Mouse (Mus musculus) liver, embryonic 16.5 days (tissue): ENCODE results near the gene Il11. TPM values are rescaled to one million over a fixed set of nuclear protein-coding genes. Genes with fewer than 3 reads are reported as not detected.
"Not testable (repeated sequence)": the region's sequence is repeated elsewhere in the genome, so short reads cannot be mapped to it uniquely, and the experiment has no call there.

ENCODE experiments used
- ATAC-seq: fragments of 200-750 bp; cut with Nextera tagmentation; 2 replicates; pipeline ENCODE4 v1.8.0; 2017; ENCODE audit warnings: low read depth, mild to moderate bottlenecking, moderate number of reproducible peaks, moderate library complexity
- H3K27ac ChIP-seq: fragments of 300-500 bp; sonication (generic); 2 replicates; pipeline ENCODE4 v1.5.1; 2014; ENCODE audit warnings: mild to moderate bottlenecking, low read length
- H3K27me3 ChIP-seq: fragments of 300-500 bp; sonication (generic); 2 replicates; pipeline ENCODE4 v1.6.1; 2014; ENCODE audit warnings: low read depth, low read length, mixed read lengths; ENCODE audit not compliant: control insufficient read depth, insufficient read depth
- H3K36me3 ChIP-seq: fragments of 300-500 bp; sonication (generic); 2 replicates; pipeline ENCODE4 v1.6.1; 2014; ENCODE audit warnings: mild to moderate bottlenecking; ENCODE audit not compliant: control insufficient read depth, insufficient read depth
- H3K4me1 ChIP-seq: fragments of 300-500 bp; sonication (generic); 2 replicates; pipeline ENCODE4 v1.6.1; 2014; ENCODE audit warnings: low read depth, low read length, mixed read lengths; ENCODE audit not compliant: control insufficient read depth
- H3K4me2 ChIP-seq: fragments of 300-500 bp; sonication (generic); 2 replicates; pipeline ENCODE4 v1.6.1; 2014; ENCODE audit warnings: low read depth, low read length, mixed read lengths
- H3K4me3 ChIP-seq: fragments of 300-500 bp; sonication (generic); 2 replicates; pipeline ENCODE4 v1.5.1; 2014; ENCODE audit warnings: low read depth, mild to moderate bottlenecking, low read length
- H3K9ac ChIP-seq: fragments of 300-500 bp; sonication (generic); 2 replicates; pipeline ENCODE4 v1.6.1; 2014; ENCODE audit warnings: low read depth, low read length
- H3K9me3 ChIP-seq: fragments of 300-500 bp; sonication (generic); replicated peaks from 2 replicates; pipeline ENCODE4 v1.6.1; 2016; ENCODE audit warnings: low read length; ENCODE audit not compliant: control insufficient read depth
- WGBS: fragments of 180-500 bp; shearing (Covaris S2); extraction: QIAGEN DNeasy Blood & Tissue Kit; methylation state at CpG from one replicate; pipeline ENCODE4 v1.1.7; 2014; ENCODE audit not compliant: insufficient replicate concordance; 5-methylcytosine and 5-hydroxymethylcytosine counted together
- polyA plus RNA-seq: library from polyadenylated mRNA; unstranded; fragments of >200 nt; fragmentation: Nextera tagmentation; extraction: Ambion mirVana; gene quantifications from 2 replicates; pipeline ENCODE4 v1.2.1, GENCODE M21; 2015

Gene Il11
- polyA plus RNA-seq, 1 experiment from 2014 or later: not detected

DNA sequence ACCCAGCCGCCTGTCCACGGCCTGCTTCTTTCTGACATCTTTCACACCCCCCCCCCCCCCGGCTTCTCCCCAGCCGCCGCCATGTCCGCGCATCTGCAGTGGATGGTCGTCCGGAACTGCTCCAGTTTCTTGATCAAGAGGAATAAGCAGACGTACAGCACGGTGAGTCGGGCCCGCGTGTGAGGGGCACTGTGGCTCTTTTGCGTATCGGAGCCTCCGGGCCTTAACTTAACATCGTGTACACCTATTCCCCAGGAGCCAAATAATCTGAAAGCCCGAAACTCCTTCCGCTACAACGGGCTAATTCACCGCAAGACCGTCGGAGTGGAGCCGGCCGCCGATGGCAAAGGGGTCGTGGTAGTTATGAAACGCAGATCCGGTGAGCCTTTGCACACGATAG is 10.6 kb upstream of the Il11 start:
- peak; percentile 1 for ATAC-seq
- peak overlapping the region; percentile 81 for H3K4me3 ChIP-seq

DNA sequence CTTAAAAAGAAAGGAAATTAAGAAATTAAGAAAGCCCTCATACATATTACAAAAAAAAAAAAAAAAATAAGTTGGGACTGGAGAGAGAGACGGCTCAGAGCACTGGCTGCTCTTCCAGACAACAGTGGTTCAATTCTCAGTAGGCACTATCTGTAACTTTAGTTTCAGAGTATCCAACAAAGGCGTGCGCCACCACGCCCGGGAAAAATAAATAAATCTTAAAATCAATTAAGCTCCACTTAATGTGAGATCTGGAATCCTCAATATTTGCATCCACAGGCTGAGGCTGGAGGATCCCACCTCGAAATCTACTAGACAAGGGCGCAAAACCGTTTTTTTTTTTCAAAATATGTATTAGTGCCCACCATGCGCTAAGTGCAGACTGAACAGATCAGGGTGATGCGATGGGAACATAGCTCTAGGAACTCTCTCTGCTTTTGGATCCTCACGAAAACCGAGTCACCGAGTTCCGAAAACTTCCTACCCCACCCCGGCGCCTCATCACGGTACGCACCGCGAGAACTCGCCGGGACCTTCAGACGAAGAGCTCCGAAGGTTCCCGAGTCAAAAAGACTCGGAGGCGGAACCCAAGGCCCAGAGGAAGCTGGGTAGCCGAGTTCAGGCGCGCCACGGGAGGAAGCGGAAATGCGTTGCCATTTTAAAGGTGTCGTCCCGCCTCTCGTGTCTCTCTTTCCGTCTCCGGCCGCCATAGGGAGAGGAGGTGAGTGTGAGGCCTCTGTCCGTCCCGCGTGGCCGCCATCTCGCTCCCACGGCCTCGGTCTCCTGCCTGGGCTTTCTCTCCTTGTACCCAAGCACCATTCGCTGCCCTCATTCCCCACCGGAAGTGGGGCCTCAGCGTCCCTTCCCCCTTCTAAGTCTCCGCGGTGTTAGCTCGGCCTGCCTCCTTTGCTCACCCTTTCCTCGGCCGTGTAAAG is 9.9 kb upstream of the Il11 start, which contains the start of gene Rpl28:
Rpl28 (plus strand) TSS at position 597 of the 935 bp plus-strand sequence.
- WGBS: under 1% methylated on average over 54 of the region's 54 CpGs

More for the DNA sequence above, 10.6 kb upstream of the Il11 start:
- Histone ChIP-seq H3K4me1 (peaks cover 33% of the 10 kb centered on the region), H3K9ac (peak overlapping the region; percentile 81), H3K36me3 (peaks cover 29% of the 10 kb centered on the region), H3K27ac (peak overlapping the region; percentile 89), H3K4me2 (peak overlapping the region; percentile 84)
- H3K27me3 ChIP-seq, H3K9me3 ChIP-seq: not testable (repeated sequence)
- WGBS: 0% methylated on average over 31 of the region's 31 CpGs

DNA sequence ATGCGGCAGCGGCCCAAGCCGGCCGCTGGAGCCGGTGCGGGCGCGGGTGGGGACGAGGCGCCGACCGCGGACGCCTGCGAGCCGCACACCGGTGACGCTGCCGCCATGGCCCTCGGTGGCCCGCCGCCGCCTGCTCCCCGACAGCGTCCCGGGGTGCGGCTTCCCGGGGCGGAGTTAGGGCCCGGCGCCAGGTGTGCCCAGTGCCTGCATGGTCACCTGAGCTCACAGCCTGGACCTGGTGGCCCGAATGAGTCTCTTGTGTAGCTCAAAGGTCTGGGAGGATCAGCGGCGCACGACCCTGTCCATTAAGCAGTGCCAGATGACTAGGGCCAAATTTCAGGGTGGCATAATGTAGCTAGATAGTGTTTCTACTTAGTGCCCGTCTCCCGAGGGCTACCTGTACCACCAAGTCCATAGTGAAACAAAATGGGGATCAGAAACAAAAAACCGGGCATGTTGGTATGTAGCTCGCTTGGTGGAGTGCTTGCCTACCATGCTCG is 6.8 kb upstream of the Il11 start, which contains the start of gene Tmem238:
Tmem238 (minus strand) TSS at position 221 of the 500 bp plus-strand sequence.
- no peaks in the 10 kb centered on the region for H3K9me3 ChIP-seq
- peaks cover 2% of the 10 kb centered on the region for H3K36me3 ChIP-seq
- peak; percentile 42 for ATAC-seq
- peak within 1 kb of the TSS; percentile 81 for H3K9ac ChIP-seq
- peak within 1 kb of the TSS; percentile 99 for H3K4me2 ChIP-seq
- peak within 1 kb of the TSS; percentile 79 for H3K27ac ChIP-seq
- 6% methylated on average over 40 of the region's 40 CpGs for WGBS
- H3K27me3 ChIP-seq: no peaks in the 10 kb centered on the region
- H3K4me1 ChIP-seq: peaks cover 35% of the 10 kb centered on the region
- peak within 1 kb of the TSS; percentile 78 for H3K4me3 ChIP-seq

More for the DNA sequence above, 9.9 kb upstream of the Il11 start, which contains the start of gene Rpl28:
- Histone ChIP-seq H3K4me2 (peak within 1 kb of the TSS; percentile 84), H3K4me1 (peaks cover 36% of the 10 kb centered on the region), H3K4me3 (peak within 1 kb of the TSS; percentile 81), H3K9ac (peak within 1 kb of the TSS; percentile 81), H3K36me3 (peaks cover 29% of the 10 kb centered on the region), H3K9me3 (no peaks in the 10 kb centered on the region), H3K27me3 (no peaks in the 10 kb centered on the region), H3K27ac (peak within 1 kb of the TSS; percentile 89)
- ATAC-seq: peak; percentile 90

DNA sequence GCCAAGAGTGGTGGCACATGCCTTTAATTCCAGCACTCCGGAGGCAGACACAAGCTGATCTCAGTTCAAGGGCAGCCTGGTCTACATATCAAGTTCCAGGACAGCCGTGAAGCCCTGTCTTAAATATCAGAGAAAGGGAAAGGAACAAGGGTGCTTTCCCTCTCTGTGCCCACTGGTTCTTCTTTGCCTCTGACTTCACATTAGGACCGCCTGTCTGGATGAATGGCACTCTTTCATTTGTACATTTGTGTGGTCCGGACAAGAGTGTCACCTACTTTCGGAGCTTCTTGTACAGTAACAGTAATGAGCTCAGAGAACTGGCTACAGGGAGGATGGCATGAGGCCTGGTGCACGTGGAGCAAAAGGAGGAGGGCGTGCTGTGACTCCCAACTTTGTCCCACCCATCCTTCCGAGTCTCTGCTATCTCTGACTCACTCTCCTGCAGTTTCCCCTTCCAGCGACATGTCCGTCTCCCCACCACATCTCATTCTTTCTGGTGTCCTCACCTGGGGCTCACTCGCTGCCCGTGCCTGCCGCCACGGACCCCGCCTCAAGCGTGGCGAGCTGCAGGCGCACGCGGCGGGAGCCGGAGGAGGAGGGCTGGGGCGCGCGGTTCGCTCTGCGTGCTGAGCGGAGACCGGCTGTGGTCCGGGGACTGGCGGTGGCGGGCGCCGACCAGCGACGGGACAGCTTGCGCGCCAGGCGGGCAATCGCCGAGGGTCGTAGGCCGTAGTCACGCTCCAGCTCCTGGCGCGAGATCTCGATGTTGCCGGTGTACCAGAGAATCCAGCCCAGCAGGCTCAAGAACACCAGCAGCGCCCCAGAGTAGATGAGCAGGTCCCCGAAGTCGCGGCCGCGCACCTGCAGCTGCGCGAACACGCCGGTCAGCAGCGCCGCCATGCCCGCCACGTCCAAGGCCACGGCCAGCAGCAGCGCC is 6.1 kb upstream of the Il11 start:
- peaks cover 34% of the 10 kb centered on the region for H3K4me1 ChIP-seq
- H3K36me3 ChIP-seq: no peaks in the 10 kb centered on the region; the same call in 1 of the 2 replicates
- peak overlapping the region; percentile 78 for H3K4me3 ChIP-seq
- ATAC-seq: peak; percentile 28
- H3K27ac ChIP-seq: peak overlapping the region; percentile 79
- H3K9ac ChIP-seq: peak overlapping the region; percentile 81
- H3K4me2 ChIP-seq: peak overlapping the region; percentile 99
- no peaks in the 10 kb centered on the region for H3K27me3 ChIP-seq
- WGBS: 1% methylated on average over 64 of the region's 64 CpGs
- H3K9me3 ChIP-seq: no peaks in the 10 kb centered on the region

DNA sequence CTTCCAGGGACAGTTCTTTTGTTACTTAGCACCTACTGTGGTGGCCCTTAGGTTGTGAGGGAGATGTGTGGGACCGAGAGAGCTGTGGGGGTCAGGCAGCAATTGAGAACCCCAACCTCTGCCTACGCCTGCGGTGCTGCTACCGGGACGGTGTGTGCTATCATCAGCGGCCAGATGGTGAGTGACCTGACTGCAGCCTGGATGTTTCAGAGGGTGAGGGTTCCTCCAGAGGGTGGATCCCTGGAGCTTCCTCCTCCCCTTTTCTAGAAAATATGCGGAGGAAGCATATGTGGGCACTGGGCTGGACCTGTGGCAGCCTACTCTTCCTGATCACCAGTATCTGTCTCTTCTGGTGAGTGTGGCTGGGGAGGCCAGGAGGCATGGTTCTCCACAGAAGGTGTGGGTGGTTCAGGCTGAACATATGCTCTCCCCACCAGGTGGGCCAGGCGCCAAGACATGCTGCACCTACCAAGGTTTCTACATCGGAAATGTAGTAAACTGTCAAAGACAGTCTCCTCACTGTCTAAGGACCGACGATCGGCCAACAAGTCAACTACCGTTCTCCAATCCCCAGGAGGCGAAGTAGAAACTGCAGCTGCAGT is 1.1 kb upstream of the Il11 start:
- H3K9ac ChIP-seq: peak overlapping the region; percentile 18; the same call in 1 of the 2 replicates
- no peaks in the 10 kb centered on the region; the same call in 1 of the 2 replicates for H3K36me3 ChIP-seq
- H3K4me2 ChIP-seq: no peak overlapping the region
- peak; percentile 47 for ATAC-seq
- peaks cover 24% of the 10 kb centered on the region for H3K4me1 ChIP-seq
- H3K27ac ChIP-seq: no peak overlapping the region
- H3K4me3 ChIP-seq: no peak overlapping the region
- H3K9me3 ChIP-seq: no peaks in the 10 kb centered on the region
- 47% methylated on average over 14 of the region's 14 CpGs for WGBS
- H3K27me3 ChIP-seq: peaks cover 26% of the 10 kb centered on the region

DNA sequence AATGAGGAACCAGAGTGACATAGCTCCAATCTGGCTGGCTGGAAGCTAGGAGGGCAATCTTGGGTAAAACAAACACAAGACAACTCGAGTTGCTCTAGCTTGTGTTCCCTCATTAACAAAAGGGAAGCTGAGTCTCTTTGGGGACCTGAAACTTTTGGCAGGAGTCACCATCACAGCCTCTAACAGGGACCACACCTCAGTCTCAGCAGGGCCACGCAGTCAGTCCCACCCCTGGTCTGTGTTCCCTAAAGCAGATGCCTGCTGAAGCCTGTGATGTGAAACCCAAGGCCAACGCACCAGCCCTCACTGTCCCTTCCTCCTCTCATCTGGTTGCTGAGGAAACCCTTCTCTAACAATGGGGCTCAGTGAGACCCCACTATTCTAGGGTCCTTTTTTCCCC is 529 bp downstream of the Il11 start:
- no peaks in the 10 kb centered on the region for H3K9me3 ChIP-seq
- H3K27ac ChIP-seq: no peak overlapping the region
- H3K4me3 ChIP-seq: no peak overlapping the region
- ATAC-seq: no peak
- no peak overlapping the region for H3K9ac ChIP-seq
- peaks cover 42% of the 10 kb centered on the region for H3K27me3 ChIP-seq
- H3K4me1 ChIP-seq: peaks cover 14% of the 10 kb centered on the region
- no peaks in the 10 kb centered on the region; the same call in 1 of the 2 replicates for H3K36me3 ChIP-seq
- 35% methylated on average over 3 of the region's 3 CpGs for WGBS
- no peak overlapping the region for H3K4me2 ChIP-seq

DNA sequence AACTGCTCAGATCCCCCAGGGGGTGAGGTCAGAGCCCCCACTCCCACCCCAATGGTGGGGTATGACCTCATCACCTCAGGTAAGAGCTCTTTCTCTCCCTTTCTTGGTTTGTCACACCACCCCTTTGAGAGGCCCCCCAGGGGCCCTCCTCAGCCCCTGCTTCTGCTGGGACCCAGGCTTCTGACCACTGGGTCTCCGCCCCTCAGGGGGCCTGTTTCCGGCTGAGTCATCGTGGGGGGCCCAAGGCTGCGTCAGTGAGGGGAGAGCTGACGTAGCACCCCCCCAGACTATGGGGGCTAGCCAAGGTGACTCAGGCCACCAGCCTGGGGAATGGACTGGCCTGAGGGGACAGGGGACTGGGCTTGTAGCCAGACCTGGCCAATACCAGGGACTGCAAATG is 2.7 kb downstream of the Il11 start:
- no peak overlapping the region for H3K4me2 ChIP-seq
- peaks cover 64% of the 10 kb centered on the region for H3K27me3 ChIP-seq
- ATAC-seq: no peak

More for the DNA sequence above, 2.7 kb downstream of the Il11 start:
- H3K4me3 ChIP-seq: no peak overlapping the region
- WGBS: 7% methylated on average over 5 of the region's 5 CpGs
- H3K36me3 ChIP-seq: no peaks in the 10 kb centered on the region; the same call in 1 of the 2 replicates
- H3K4me1 ChIP-seq: peaks cover 14% of the 10 kb centered on the region
- no peak overlapping the region for H3K27ac ChIP-seq
- H3K9ac ChIP-seq: no peak overlapping the region
- no peaks in the 10 kb centered on the region for H3K9me3 ChIP-seq
